Mouse (Mus musculus) gastrocnemius, postnatal 4 days (tissue): ENCODE measurements around the gene Cers6. TPM values are rescaled to one million over a fixed set of nuclear protein-coding genes. Genes with fewer than 3 reads are reported as not detected.

Experiments used
- DNase-seq, 2 experiments: peaks; one replicate each; pipeline ENCODE4 v3.0.0; 2021 to 2022; ENCODE audit warnings: low spot score in 2 of 2, mixed read lengths in 2 of 2
- total RNA-seq, 2 experiments: library from RNA; stranded (reverse); gene quantifications; 2 replicates each; pipeline ENCODE4 v1.2.3; 2021

Cers6 gene
- total RNA-seq, 2 experiments from 2014 or later: 11.4 to 11.7 TPM

- no peak for DNase-seq
Measured at GRCm38 (mm10) chr2:68959573-68959972, 98.3 kb downstream of the Cers6 start.

DNA sequence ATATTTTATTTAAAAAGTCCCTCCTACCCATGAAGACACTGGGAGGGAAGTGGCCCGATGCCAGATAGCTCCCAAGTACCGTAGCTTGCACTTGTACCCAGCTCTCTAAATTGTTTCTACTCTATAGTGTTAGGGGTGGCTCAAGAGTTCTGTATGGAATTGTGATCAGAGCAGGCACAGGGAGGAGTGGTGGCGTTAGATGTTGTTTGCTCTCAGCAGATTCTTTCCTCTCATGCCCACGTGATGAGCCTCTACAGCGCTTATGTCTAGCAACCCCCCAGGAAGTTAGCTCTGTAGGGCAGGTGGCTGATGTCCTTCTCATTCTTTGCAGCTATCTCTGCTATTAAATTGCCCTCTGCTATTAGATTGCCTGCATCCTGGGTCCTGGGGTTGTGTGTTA, 98.8 kb downstream of the Cers6 start:
- DNase-seq: no peak

DNA sequence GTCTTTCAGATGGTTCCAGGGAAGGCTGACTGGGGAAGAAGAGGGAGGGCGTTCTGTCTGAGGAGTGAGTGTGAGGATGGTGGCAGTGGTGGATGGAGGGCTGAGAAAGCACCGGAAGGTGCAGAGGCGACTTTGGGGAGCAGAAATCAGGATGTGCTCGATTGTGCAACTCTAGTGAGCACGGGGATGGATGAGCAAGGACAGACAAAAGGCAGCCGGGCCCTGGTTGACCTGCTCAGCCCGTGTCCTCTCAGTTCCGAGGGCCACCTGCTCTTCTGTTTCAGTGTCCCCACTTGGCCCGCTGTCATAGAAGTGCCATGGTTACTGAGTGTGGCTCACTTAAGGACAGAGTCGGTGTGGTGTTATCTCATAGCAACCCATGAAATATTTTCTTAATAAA, 99.4 kb downstream of the Cers6 start:
- no peak for DNase-seq

- DNase-seq: no peak
Measured at GRCm38 (mm10) chr2:68966360-68966759, 105.1 kb downstream of the Cers6 start.

GRCm38 (mm10) chr2:68968028-68968427, 106.8 kb downstream of the Cers6 start:
- DNase-seq: no peak

DNA sequence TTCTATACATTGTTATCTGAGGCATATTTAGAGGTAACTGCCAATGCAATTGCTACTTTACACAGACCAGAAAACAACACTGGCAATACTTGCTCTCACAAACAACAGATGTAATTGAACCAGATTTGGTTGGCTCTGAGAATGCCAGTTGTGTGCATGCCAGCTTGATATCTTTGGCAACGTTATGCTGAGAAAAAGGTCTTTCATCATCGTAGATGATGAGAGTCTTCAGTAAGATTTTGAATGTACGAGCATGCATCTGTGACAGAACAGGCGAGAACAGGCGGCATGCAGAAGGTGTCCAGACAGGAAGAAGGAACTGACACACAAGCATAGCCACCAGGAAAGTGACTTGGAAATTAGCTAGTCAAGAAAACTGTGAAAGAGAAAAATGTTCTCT, 110.6 kb downstream of the Cers6 start:
- no peak for DNase-seq

GRCm38 (mm10) chr2:68973753-68974152, 112.5 kb downstream of the Cers6 start:
- no peak for DNase-seq

- no peak for DNase-seq
Measured at GRCm38 (mm10) chr2:68975286-68975685, 114.0 kb downstream of the Cers6 start.

DNA sequence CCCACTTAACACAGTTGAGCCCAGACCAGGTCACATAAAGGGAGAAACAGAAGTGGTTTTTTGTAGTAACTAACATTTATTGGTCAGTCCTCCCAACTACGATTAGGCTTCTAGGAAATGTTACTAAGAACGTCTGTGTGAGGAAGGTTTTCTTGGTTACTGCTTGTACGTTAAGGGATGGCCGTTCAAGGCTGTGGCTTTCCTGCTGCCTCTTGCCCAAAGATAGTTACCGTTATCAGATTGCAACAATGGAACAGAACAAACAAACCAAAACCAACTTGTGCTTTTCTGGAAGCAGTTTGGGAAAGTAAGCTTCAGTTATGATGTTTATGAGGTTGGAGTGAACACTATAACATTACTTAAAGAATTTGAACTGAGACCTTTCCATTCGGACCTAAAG, 114.5 kb downstream of the Cers6 start:
- DNase-seq: no peak

DNA sequence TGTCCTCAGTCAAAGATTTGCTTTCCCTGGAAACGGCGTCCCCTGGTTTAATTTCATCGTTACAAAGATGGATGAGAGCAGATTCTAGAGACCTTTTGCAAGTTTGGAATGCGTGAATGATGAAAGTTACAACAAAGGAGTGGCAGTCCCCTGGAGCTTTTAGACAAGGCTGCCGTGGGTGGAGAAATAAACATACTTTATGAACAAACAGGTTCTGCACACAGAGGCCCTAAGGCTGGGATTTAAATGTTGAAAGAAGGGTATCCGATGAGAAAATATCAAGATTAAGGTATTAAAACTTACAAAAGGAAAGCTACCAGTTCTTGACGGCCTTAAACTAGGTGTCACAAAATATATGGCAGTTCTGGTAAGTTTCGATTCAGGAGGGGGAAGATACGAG, 117.0 kb downstream of the Cers6 start:
- no peak for DNase-seq

DNA sequence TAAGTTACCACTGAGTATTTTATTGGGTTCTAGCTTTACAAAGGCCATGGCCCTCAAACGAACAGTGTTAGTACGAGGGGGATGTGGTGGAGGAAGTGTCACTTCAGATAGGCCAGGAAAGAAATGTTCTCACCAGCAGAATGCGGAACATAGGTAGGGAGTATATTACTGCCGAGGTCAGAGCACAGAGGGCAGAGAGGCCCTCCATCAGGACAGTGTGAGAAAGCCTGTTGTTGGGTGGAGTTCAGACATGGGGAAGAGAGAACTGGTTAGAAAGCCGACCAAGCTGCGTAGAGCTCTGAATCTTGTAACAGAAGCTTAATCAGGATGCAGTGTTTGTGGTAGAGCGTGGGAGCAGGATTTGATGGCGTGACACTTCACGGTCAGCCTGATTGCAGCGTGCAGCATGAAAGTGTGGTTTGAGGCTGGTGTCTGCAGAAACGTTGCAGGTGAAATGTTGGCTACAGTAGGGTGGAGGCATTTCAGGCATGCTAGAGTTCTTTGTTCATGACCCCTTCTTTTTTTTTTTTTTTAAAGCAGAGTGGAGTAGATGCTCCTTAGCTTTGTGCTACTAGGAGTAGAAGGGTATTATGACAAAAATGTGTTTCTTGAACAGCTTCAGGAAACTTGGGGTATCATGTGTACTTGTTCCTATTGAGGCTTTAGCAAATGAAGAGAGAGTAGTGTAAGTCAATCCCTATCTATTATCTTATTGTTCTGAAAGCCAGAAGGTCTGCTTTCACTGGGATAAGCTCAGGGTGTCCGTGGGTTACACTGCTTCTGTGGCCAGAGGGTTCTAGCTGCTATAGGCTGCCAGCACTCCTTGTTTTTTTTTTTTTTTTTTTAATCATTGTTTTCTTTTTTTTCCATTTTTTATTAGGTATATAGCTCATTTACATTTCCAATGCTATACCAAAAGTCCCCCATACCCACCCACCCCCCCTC, 117.7 kb downstream of the Cers6 start:
- no peak for DNase-seq

- DNase-seq: no peak
Measured at GRCm38 (mm10) chr2:68981302-68981701, 120.1 kb downstream of the Cers6 start.

- no peak for DNase-seq
Measured at GRCm38 (mm10) chr2:68981756-68982409, 120.6 kb downstream of the Cers6 start.

GRCm38 (mm10) chr2:68982979-68983378, 121.7 kb downstream of the Cers6 start:
- DNase-seq: no peak

DNA sequence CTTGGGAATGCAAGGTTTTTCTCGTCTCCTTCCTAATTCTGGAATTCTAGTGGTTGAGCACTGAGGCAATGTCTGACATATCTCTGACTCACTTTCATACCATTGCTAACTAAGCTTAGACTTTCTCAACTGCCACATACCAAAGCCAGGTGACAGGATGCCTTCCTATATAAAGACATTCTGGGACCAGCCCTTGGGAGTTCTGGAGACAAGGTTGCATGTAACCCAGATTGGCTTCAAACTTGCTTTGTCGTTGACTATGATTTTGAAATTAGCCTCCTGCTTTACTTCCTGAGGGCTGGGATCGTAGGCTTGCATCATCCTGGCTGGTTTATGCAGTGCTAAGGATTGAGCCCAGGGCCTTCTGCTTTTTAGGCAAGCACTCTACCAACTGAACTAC, 122.2 kb downstream of the Cers6 start:
- no peak for DNase-seq

GRCm38 (mm10) chr2:68989117-68989516, 127.9 kb downstream of the Cers6 start:
- no peak for DNase-seq

DNA sequence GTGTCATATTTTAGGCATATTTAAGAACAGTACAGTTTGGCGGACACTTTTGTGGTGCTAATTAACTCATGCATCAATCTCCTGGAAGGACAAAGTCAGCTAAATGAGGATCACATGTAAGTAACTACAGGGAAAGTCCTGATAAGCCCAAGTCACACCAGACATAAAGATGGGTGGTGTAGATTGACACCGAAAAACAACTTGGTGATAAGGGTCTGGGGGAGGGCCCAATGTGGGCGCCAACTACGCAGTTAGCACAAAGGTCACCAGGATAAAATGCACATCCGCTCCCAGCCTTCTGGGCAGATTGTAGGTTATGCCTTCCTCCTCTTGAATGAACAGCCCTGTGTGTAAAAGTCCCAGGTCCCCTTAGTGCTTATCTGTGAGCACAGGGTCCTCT, 131.4 kb downstream of the Cers6 start:
- no peak for DNase-seq

- DNase-seq: peak in 1 of 2 experiments; percentile 56
Measured at GRCm38 (mm10) chr2:68994441-68994840, 133.2 kb downstream of the Cers6 start.

- DNase-seq: no peak
Measured at GRCm38 (mm10) chr2:68995723-68996122, 134.5 kb downstream of the Cers6 start.

GRCm38 (mm10) chr2:68996268-68996667, 135.0 kb downstream of the Cers6 start:
- no peak for DNase-seq

- no peak for DNase-seq
Measured at GRCm38 (mm10) chr2:69004001-69004400, 142.8 kb downstream of the Cers6 start.

GRCm38 (mm10) chr2:69011392-69011791, 150.2 kb downstream of the Cers6 start:
- DNase-seq: no peak
